8 mouse cellular contexts compared by ENCODE assay signal in genomic region chr2:156614661-156615654, GRCm38 (mm10). TPM values are rescaled to one million over a fixed set of nuclear protein-coding genes. Genes with fewer than 3 reads are reported as not detected.
DNase-seq lines count a peak whose midpoint lies in the region; ATAC-seq and TF ChIP-seq lines count a peak whose summit lies in the region.

No protein-coding gene starts in this region.

- peak overlapping the region; percentile 70 for H3K4me3 ChIP-seq in heart, postnatal 0 days (ENCODE audit: low read depth, low read length)
- H3K4me3 ChIP-seq in forebrain, embryonic 12.5 days (replicated peaks): peak overlapping the region; percentile 80
- H3K4me3 ChIP-seq in liver, embryonic 13.5 days (replicated peaks): 0 out of 2 replicates have a peak overlapping the region, but pooled peaks have one; percentile 53

- TF ChIP-seq CTCF in heart, postnatal 0 days (IDR thresholded peaks at IDR 0.05; ENCODE audit: low read depth): no peak

- H3K9me3 ChIP-seq in heart, postnatal 0 days (replicated peaks; ENCODE audit: control insufficient read depth, low read length): no peaks in the 10 kb centered on the region
- no peaks in the 10 kb centered on the region for H3K9me3 ChIP-seq in forebrain, embryonic 12.5 days
- no peaks in the 10 kb centered on the region for H3K9me3 ChIP-seq in liver, embryonic 13.5 days (replicated peaks)

- no peak for ATAC-seq in heart, postnatal 0 days (ENCODE audit: insufficient read depth, low read depth)
- ATAC-seq in forebrain, embryonic 12.5 days (ENCODE audit: low FRiP score): no peak
- ATAC-seq in liver, embryonic 13.5 days (ENCODE audit: low read depth): no peak
- no peak for ATAC-seq in megakaryocyte progenitor cell, adult 5-6 weeks (replicated peaks; ENCODE audit: poor library complexity)

- DNase-seq in heart, postnatal 0 days (ENCODE audit: low spot score): no peak
- DNase-seq in heart, postnatal 25 days (ENCODE audit: low spot score): no peak
- DNase-seq in ZHBTc4 (ENCODE audit: low read depth, low spot score): peak; percentile 32
- DNase-seq in liver, embryonic 13.5 days: no peak
- DNase-seq in Muller cell, postnatal 12 days (ENCODE audit: inconsistent ontology term): no peak
- no peak for DNase-seq in embryo, embryonic 11 days

- WGBS in heart, postnatal 0 days: 14% methylated on average over 31 of the region's 31 CpGs
- 12% methylated on average over 30 of the region's 31 CpGs for WGBS in forebrain, embryonic 12.5 days
- WGBS in liver, embryonic 13.5 days (ENCODE audit: insufficient replicate concordance): 12% methylated on average over 31 of the region's 31 CpGs

- no peak overlapping the region for H3K9ac ChIP-seq in heart, postnatal 0 days (replicated peaks; ENCODE audit: low read depth, low read length)
- no peak overlapping the region for H3K9ac ChIP-seq in forebrain, embryonic 12.5 days
- no peak overlapping the region for H3K9ac ChIP-seq in liver, embryonic 13.5 days

- H3K27me3 ChIP-seq in heart, postnatal 0 days (ENCODE audit: control insufficient read depth, insufficient read depth, low read length): peaks cover 77% of the 10 kb centered on the region
- peaks cover 71% of the 10 kb centered on the region for H3K27me3 ChIP-seq in forebrain, embryonic 12.5 days
- H3K27me3 ChIP-seq in liver, embryonic 13.5 days: peaks cover 92% of the 10 kb centered on the region

- intact Hi-C loops in heart, postnatal 25 days (cut with DNase I): no loop called here

- H3K36me3 ChIP-seq in heart, postnatal 0 days (replicated peaks; ENCODE audit: control insufficient read depth, insufficient read depth, low read length): no peaks in the 10 kb centered on the region
- H3K36me3 ChIP-seq in forebrain, embryonic 12.5 days (replicated peaks): no peaks in the 10 kb centered on the region
- no peaks in the 10 kb centered on the region for H3K36me3 ChIP-seq in liver, embryonic 13.5 days

- TF ChIP-seq EP300 in heart, postnatal 0 days (IDR thresholded peaks at IDR 0.05; ENCODE audit: low read depth): no peak

- H3K4me1 ChIP-seq in heart, postnatal 0 days (ENCODE audit: control insufficient read depth, insufficient read depth): peaks cover 14% of the 10 kb centered on the region
- peaks cover 29% of the 10 kb centered on the region for H3K4me1 ChIP-seq in forebrain, embryonic 12.5 days
- peaks cover 13% of the 10 kb centered on the region for H3K4me1 ChIP-seq in liver, embryonic 13.5 days (replicated peaks)

- peak overlapping the region; percentile 98; the same call in 1 of the 2 replicates for H3K4me2 ChIP-seq in heart, postnatal 0 days (ENCODE audit: low read depth, low read length)
- H3K4me2 ChIP-seq in forebrain, embryonic 12.5 days: peak overlapping the region; percentile 99
- no peak overlapping the region for H3K4me2 ChIP-seq in liver, embryonic 13.5 days

- H3K27ac ChIP-seq in heart, postnatal 0 days (ENCODE audit: low read depth): no peak overlapping the region
- no peak overlapping the region for H3K27ac ChIP-seq in forebrain, embryonic 12.5 days
- H3K27ac ChIP-seq in liver, embryonic 13.5 days: no peak overlapping the region

RNA-seq across cellular contexts. Expression of gene Dlgap4, which starts 1.5 kb away (rescaled TPM):
- 58.5 and 68.6 TPM in 2 replicates for total RNA-seq in heart, postnatal 0 days (2014; rRNA removed; ENCODE audit: low replicate concordance)
- polyA plus RNA-seq in heart, postnatal 0 days (2015; fragmentation: Nextera tagmentation; extraction: Ambion mirVana): 45.7 and 51.3 TPM in 2 replicates
- total RNA-seq in heart, postnatal 25 days (2021): 10 to 100 TPM; 30.1 to 41.8 TPM
- polyA plus RNA-seq in forebrain, embryonic 12.5 days (2016; fragmentation: Nextera tagmentation; extraction: Ambion mirVana): 195 and 197 TPM in 2 replicates
- polyA plus RNA-seq in liver, embryonic 13.5 days (2015; fragmentation: Nextera tagmentation; extraction: Ambion mirVana): 11.3 and 12.1 TPM in 2 replicates
- 17.5 and 18.1 TPM in 2 replicates for total RNA-seq in megakaryocyte progenitor cell, adult 5-6 weeks (2015)
- total RNA-seq in megakaryocyte progenitor cell, adult 5-6 weeks (2017): 5.9 and 13.6 TPM in 2 replicates
